Mouse (Mus musculus): ENCODE measurements around the gene Shc3.
A peak's percentile ranks its signal among the peaks of the same experiment; 100 is the strongest.

Shc3 gene

GRCm38 (mm10) chr13:51480341-51481011, 88.7 kb downstream of the Shc3 start:
- no peak for DNase-seq (ENCODE audit: low spot score)

GRCm38 (mm10) chr13:51479826-51480225, 89.4 kb downstream of the Shc3 start:
- DNase-seq (ENCODE audit: low spot score): no peak

GRCm38 (mm10) chr13:51476991-51477390, 92.2 kb downstream of the Shc3 start:
- DNase-seq (ENCODE audit: low spot score): no peak

- no peak for DNase-seq (ENCODE audit: low spot score)
These were observed 100.4 kb downstream of the Shc3 start for GRCm38 (mm10) chr13:51468697-51469250.

GRCm38 (mm10) chr13:51466117-51466841, 102.9 kb downstream of the Shc3 start:
- DNase-seq (ENCODE audit: low spot score): no peak

GRCm38 (mm10) chr13:51464294-51464693, 104.9 kb downstream of the Shc3 start:
- no peak for DNase-seq (ENCODE audit: low spot score)

- no peak for DNase-seq (ENCODE audit: low spot score)
These were observed 112.9 kb downstream of the Shc3 start for GRCm38 (mm10) chr13:51456190-51456878.

GRCm38 (mm10) chr13:51446550-51446949, 122.7 kb downstream of the Shc3 start:
- DNase-seq (ENCODE audit: low spot score): no peak

GRCm38 (mm10) chr13:51442922-51443321, 126.3 kb downstream of the Shc3 start:
- DNase-seq (ENCODE audit: low spot score): no peak

GRCm38 (mm10) chr13:51437105-51438085, 131.8 kb downstream of the Shc3 start:
- DNase-seq (ENCODE audit: low spot score): no peak

GRCm38 (mm10) chr13:51435146-51435545, 134.1 kb downstream of the Shc3 start:
- DNase-seq (ENCODE audit: low spot score): peak; percentile 34

GRCm38 (mm10) chr13:51434460-51434859, 134.8 kb downstream of the Shc3 start:
- DNase-seq (ENCODE audit: low spot score): peak; percentile 55

- DNase-seq (ENCODE audit: low spot score): no peak
These were observed 135.8 kb downstream of the Shc3 start for GRCm38 (mm10) chr13:51433371-51433770.

GRCm38 (mm10) chr13:51425662-51426443, 143.4 kb downstream of the Shc3 start:
- no peak for DNase-seq (ENCODE audit: low spot score)

- DNase-seq (ENCODE audit: low spot score): peak; percentile 88
These were observed 144.6 kb downstream of the Shc3 start for GRCm38 (mm10) chr13:51424647-51425046.

GRCm38 (mm10) chr13:51423647-51424046, 145.6 kb downstream of the Shc3 start:
- DNase-seq (ENCODE audit: low spot score): peak; percentile 26

GRCm38 (mm10) chr13:51420861-51421260, 148.4 kb downstream of the Shc3 start:
- no peak for DNase-seq (ENCODE audit: low spot score)

GRCm38 (mm10) chr13:51419501-51419900, 149.7 kb downstream of the Shc3 start:
- no peak for DNase-seq (ENCODE audit: low spot score)

- no peak for DNase-seq (ENCODE audit: low spot score)
These were observed 150.2 kb downstream of the Shc3 start for GRCm38 (mm10) chr13:51418942-51419451.

- DNase-seq (ENCODE audit: low spot score): peak; percentile 99
These were observed 150.8 kb downstream of the Shc3 start for GRCm38 (mm10) chr13:51418268-51418941.

Data from embryo, embryonic 10 days (tissue).